Mouse (Mus musculus) forebrain, embryonic 16.5 days (tissue): ENCODE data around the gene Mtfmt. TPM values are rescaled to one million over a fixed set of nuclear protein-coding genes. Genes with fewer than 3 reads are reported as not detected.

Experiments
- ATAC-seq: fragments of 200-750 bp; cut with Nextera tagmentation; 2 replicates; pipeline ENCODE4 v1.8.0; 2017; ENCODE audit warnings: mild to moderate bottlenecking, moderate library complexity
- H3K27ac ChIP-seq: fragments of 300-500 bp; sonication (generic); 2 replicates; pipeline ENCODE4 v1.5.1; 2014; ENCODE audit warnings: low read length, control low read depth
- H3K27me3 ChIP-seq: fragments of 300-500 bp; sonication (generic); replicated peaks from 2 replicates; pipeline ENCODE4 v1.6.1; 2014; ENCODE audit warnings: low read length; ENCODE audit not compliant: control insufficient read depth, insufficient read depth
- H3K36me3 ChIP-seq: fragments of 300-500 bp; sonication (generic); 2 replicates; pipeline ENCODE4 v1.6.1; 2014; ENCODE audit not compliant: control insufficient read depth, insufficient read depth
- H3K4me1 ChIP-seq: fragments of 300-500 bp; sonication (generic); replicated peaks from 2 replicates; pipeline ENCODE4 v1.6.1; 2014; ENCODE audit warnings: low read length; ENCODE audit not compliant: control insufficient read depth, insufficient read depth
- H3K4me2 ChIP-seq: fragments of 300-500 bp; sonication (generic); 2 replicates; pipeline ENCODE4 v1.6.1; 2014; ENCODE audit warnings: mild to moderate bottlenecking, low read length, control low read depth
- H3K4me3 ChIP-seq: fragments of 300-500 bp; sonication (generic); replicated peaks from 2 replicates; pipeline ENCODE4 v1.5.1; 2014; ENCODE audit warnings: mild to moderate bottlenecking, low read length, control low read depth
- H3K9ac ChIP-seq: fragments of 300-500 bp; sonication (generic); replicated peaks from 2 replicates; pipeline ENCODE4 v1.6.1; 2014; ENCODE audit warnings: low read depth, low read length, control low read depth
- H3K9me3 ChIP-seq: fragments of 300-500 bp; sonication (generic); 2 replicates; pipeline ENCODE4 v1.6.1; 2016; ENCODE audit warnings: low read length; ENCODE audit not compliant: control insufficient read depth
- WGBS: fragments of 180-500 bp; shearing (Covaris S2); extraction: QIAGEN DNeasy Blood & Tissue Kit; methylation state at CpG from one replicate; pipeline ENCODE4 v1.1.7; 2014; 5-methylcytosine and 5-hydroxymethylcytosine counted together
- polyA plus RNA-seq: library from polyadenylated mRNA; unstranded; fragments of >200 nt; fragmentation: Nextera tagmentation; extraction: Ambion mirVana; gene quantifications from 2 replicates; pipeline ENCODE4 v1.2.1, GENCODE M21; 2015

Mtfmt gene
- polyA plus RNA-seq, 1 experiment from 2014 or later: 23.5 TPM

DNA sequence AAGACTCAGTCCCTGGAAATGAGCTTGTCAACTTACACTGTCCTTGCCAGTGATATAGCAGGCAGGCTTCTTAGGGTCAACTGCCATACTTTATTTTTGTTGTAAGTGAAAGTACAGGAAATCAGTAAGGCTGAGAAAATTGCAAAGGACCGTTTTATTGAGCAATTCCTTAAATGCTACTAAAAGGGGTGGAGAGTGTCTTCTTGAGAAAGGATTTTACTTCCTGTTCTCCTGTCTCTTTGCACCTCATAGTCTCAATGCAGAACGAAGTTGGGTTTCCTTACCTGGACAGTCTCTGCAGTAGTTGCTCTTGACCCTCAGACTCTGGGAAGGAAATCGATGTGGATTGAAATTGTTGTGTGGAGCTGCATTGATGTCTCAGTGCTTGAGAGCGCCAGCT is 37.2 kb downstream of the Mtfmt start:
- ATAC-seq: no peak
- Histone ChIP-seq H3K4me1 (no peaks in the 10 kb centered on the region), H3K9ac (no peak overlapping the region), H3K4me3 (no peak overlapping the region), H3K9me3 (no peaks in the 10 kb centered on the region), H3K27me3 (no peaks in the 10 kb centered on the region), H3K27ac (no peak overlapping the region), H3K4me2 (no peak overlapping the region), H3K36me3 (peaks cover 20% of the 10 kb centered on the region)
- WGBS: 94% methylated on average over 4 of the region's 4 CpGs

DNA sequence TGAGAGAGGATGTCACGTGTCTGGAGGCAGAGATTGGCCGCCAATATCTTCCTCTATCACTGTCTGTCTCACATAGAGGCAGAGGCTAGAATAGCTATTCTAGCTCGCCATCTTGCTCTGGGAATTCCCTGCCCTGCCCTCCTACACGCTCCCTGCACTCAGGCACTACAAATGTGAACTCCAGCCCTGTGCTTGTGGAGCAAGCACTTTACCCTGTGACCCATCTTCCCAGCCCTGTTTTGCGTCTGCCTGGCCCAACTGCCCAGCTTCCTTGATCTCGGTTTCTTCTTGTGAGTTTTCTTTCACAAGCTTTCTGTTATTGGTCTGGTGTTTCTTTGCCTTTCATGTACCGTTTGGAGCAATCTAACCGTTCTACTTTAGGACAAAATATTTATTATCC is 43.6 kb downstream of the Mtfmt start:
- H3K9me3 ChIP-seq: no peaks in the 10 kb centered on the region
- H3K9ac ChIP-seq: no peak overlapping the region
- no peaks in the 10 kb centered on the region for H3K27me3 ChIP-seq
- peaks cover 42% of the 10 kb centered on the region for H3K36me3 ChIP-seq
- no peak overlapping the region for H3K27ac ChIP-seq
- no peak overlapping the region for H3K4me2 ChIP-seq
- no peak overlapping the region for H3K4me3 ChIP-seq
- WGBS: 88% methylated on average over 8 of the region's 8 CpGs
- H3K4me1 ChIP-seq: no peaks in the 10 kb centered on the region
- ATAC-seq: no peak

DNA sequence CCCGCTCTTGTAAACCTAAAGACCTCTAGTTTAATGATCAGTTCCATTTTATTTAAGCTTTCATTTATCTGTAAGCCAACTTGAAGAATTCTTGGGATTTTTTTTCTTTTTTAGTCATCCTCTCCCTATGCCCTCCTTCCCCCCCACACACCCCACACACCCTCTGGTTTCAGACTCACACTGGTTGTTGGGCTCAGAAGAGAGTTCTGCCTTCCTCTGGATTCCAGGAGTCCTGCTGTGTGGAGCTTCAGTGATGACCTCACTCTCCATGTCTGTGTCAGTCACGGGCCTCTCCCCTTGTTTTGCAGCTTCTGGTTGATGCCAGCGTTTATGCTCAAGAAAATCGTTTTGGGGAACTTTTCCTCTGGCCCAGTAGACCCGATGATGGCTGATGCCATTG is 44.5 kb downstream of the Mtfmt start:
- WGBS: 83% methylated on average over 5 of the region's 5 CpGs
- no peak overlapping the region for H3K27ac ChIP-seq
- no peak overlapping the region for H3K4me2 ChIP-seq
- H3K4me3 ChIP-seq: no peak overlapping the region
- no peak overlapping the region for H3K9ac ChIP-seq
- no peaks in the 10 kb centered on the region for H3K27me3 ChIP-seq
- H3K4me1 ChIP-seq: no peaks in the 10 kb centered on the region
- H3K36me3 ChIP-seq: peaks cover 46% of the 10 kb centered on the region
- H3K9me3 ChIP-seq: no peaks in the 10 kb centered on the region
- no peak for ATAC-seq

DNA sequence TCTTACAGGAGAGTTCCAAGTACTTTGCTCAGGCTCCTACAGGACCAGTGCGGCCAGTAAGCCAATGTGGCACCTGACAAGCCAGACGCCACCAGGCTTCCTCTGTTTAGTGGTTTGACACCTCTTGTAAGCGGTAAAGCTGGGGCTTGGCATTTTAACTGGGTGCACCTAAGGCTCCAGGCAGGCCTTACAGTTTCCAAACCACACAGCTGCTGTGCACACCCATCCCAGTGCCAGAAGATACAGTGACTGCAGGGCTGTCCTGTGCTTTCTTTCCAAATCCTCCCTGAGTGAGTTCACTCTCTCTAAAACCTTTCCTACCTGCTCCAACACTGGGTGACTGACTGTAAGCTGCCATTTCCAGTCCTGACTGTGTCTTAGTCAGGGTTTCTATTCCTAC is 55.9 kb downstream of the Mtfmt start:
- Histone ChIP-seq H3K27ac (no peak overlapping the region), H3K4me1 (no peaks in the 10 kb centered on the region), H3K9ac (no peak overlapping the region), H3K27me3 (no peaks in the 10 kb centered on the region), H3K36me3 (peaks cover 7% of the 10 kb centered on the region), H3K9me3 (no peaks in the 10 kb centered on the region), H3K4me3 (no peak overlapping the region), H3K4me2 (no peak overlapping the region)
- ATAC-seq: no peak
- 92% methylated on average over 3 of the region's 3 CpGs for WGBS

DNA sequence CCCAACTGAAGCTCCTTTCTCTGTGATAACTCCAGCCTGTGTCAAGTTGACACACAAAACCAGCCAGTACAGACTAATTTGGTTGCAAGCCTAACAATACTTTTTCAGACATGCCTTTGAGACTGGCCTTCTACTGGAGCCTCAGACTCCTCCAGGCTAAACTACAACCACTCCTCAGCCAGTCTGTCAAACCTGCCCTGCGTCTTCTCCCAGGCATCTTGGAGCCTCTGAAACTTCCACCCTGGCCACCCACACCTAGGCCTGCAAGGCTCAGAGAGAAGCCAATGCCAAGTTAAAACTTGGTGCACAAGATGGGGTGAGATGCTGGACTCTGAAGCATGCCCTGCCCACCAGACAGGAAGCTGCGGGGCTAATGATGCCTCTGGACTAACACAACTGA is 56.8 kb downstream of the Mtfmt start:
- H3K4me1 ChIP-seq: no peaks in the 10 kb centered on the region
- WGBS: 91% methylated on average over 2 of the region's 2 CpGs
- H3K27ac ChIP-seq: no peak overlapping the region
- no peak overlapping the region for H3K4me3 ChIP-seq
- no peak overlapping the region for H3K4me2 ChIP-seq
- no peak overlapping the region for H3K9ac ChIP-seq
- no peaks in the 10 kb centered on the region for H3K27me3 ChIP-seq
- H3K36me3 ChIP-seq: 0 out of 2 replicates have a peak, but pooled peaks cover 2% of the 10 kb centered on the region
- no peak for ATAC-seq
- no peaks in the 10 kb centered on the region for H3K9me3 ChIP-seq

DNA sequence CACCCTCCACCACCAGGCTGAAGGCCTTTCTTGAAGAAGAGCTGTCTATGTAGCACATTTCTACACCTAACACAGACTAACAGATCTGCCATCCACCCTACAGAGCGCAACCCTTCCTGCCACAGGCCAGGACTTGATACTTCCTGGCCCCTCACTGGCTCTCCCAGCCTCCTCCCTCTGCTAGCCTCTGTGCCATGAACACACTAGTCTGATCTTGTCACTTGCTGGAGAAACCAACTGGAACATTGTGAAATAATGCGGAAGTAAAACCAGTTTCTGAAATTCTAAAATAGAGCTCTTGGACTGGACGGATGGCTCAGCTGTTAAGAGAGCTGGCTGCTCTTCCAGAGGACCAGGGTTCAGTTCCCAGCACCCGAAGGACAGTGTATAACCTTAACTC is 57.3 kb downstream of the Mtfmt start:
- no peaks in the 10 kb centered on the region for H3K9me3 ChIP-seq
- no peaks in the 10 kb centered on the region for H3K4me1 ChIP-seq
- no peak overlapping the region for H3K27ac ChIP-seq
- 94% methylated on average over 4 of the region's 4 CpGs for WGBS
- H3K4me3 ChIP-seq: no peak overlapping the region
- H3K4me2 ChIP-seq: no peak overlapping the region
- ATAC-seq: no peak
- H3K27me3 ChIP-seq: no peaks in the 10 kb centered on the region
- no peak overlapping the region for H3K9ac ChIP-seq
- H3K36me3 ChIP-seq: 0 out of 2 replicates have a peak, but pooled peaks cover 2% of the 10 kb centered on the region

DNA sequence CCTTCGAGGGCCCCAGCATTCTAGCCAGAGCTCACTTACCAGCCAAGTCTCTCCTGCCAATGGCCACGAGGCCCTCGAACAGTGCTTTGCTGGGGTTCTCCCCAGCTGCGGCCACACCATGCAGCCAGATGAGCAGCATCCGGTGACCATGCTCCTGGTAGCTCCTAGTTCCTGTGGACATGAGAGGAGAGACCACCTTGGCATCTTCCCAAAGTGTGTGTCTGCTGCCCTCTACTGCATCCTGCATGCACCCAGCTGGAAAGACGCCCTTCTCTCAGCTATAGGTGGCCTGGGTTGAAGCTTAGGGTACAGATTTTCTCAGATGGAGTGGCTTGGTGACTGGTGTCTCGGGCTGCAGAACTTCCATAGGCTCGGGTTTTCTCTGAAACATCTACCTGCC is 66.6 kb downstream of the Mtfmt start:
- H3K27ac ChIP-seq: no peak overlapping the region
- H3K4me1 ChIP-seq: no peaks in the 10 kb centered on the region
- no peak overlapping the region for H3K4me2 ChIP-seq
- H3K9me3 ChIP-seq: no peaks in the 10 kb centered on the region
- no peaks in the 10 kb centered on the region for H3K27me3 ChIP-seq
- H3K4me3 ChIP-seq: no peak overlapping the region
- no peak overlapping the region for H3K9ac ChIP-seq
- ATAC-seq: no peak
- no peaks in the 10 kb centered on the region for H3K36me3 ChIP-seq
- WGBS: 65% methylated on average over 8 of the region's 8 CpGs

Other genes starting within 250 kb of the Mtfmt start
- gene Parp16, start 240.4 kb upstream of the Mtfmt start, polyA plus RNA-seq: 5.4 and 6.6 TPM in 2 replicates
- gene Cilp, start 170.6 kb upstream of the Mtfmt start, polyA plus RNA-seq: 0.18 and 0.20 TPM in 2 replicates
- gene Clpx, start 141.5 kb upstream of the Mtfmt start, polyA plus RNA-seq: 45.0 and 48.0 TPM in 2 replicates
- gene Pdcd7, start 89.7 kb upstream of the Mtfmt start, polyA plus RNA-seq: 8.6 and 9.6 TPM in 2 replicates
- 0.31 and 0.98 TPM in 2 replicates for gene Ubap1l, start 74.7 kb upstream of the Mtfmt start, polyA plus RNA-seq
- 0.81 and 1.2 TPM in 2 replicates for gene Kbtbd13, start 44.1 kb upstream of the Mtfmt start, polyA plus RNA-seq
- 6.7 and 6.8 TPM in 2 replicates for gene Rasl12, start 37.3 kb upstream of the Mtfmt start, polyA plus RNA-seq
- gene Slc51b, start 12.8 kb upstream of the Mtfmt start, polyA plus RNA-seq: not detected in 2 replicates
- gene Spg21, start 25.2 kb downstream of the Mtfmt start, polyA plus RNA-seq: 138 and 159 TPM in 2 replicates
- 0.24 and 0.46 TPM in 2 replicates for gene Ankdd1a, start 84.4 kb downstream of the Mtfmt start, polyA plus RNA-seq
- gene Plekho2, start 144.3 kb downstream of the Mtfmt start, polyA plus RNA-seq: 4.7 and 5.7 TPM in 2 replicates
- 8.9 and 10.2 TPM in 2 replicates for gene Pif1, start 151.4 kb downstream of the Mtfmt start, polyA plus RNA-seq
- gene Rbpms2, start 193.9 kb downstream of the Mtfmt start, polyA plus RNA-seq: 3.2 and 3.4 TPM in 2 replicates
- 345 and 364 TPM in 2 replicates for gene Oaz2, start 232.2 kb downstream of the Mtfmt start, polyA plus RNA-seq